Mouse (Mus musculus): Measurements from ENCODE around the gene Gm9049. TPM values are rescaled to one million over a fixed set of nuclear protein-coding genes. Genes with fewer than 3 reads are reported as not detected.
"Not testable (repeated sequence)": the region's sequence is repeated elsewhere in the genome, so short reads cannot be mapped to it uniquely, and the experiment has no call there.

Gene Gm9049
- not detected in 2 replicates for polyA plus RNA-seq (2014; fragmentation: Nextera tagmentation; extraction: Ambion mirVana)

DNA sequence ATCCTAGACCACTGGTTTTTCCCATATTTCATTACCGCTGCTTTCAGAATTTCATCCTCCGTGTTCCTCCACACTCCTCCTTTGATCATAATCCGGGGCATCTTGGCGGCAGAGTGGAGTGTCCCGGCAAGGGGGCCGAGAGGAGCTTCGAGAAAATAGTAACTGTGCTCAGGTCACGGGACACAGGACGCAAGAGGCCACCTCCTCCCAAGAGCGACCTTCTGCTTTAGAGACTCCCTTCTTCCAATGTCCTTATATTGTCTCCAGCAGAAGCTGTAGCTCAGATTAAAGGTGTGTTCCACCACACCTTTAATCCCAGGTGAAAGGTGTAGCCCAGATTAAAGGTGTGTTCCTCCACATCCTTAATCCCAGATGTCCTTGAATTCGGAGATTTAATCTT, at the start of gene Gm9049:
Gene Gm9049, minus strand, starts transcription at position 101 of the 400 bp plus-strand sequence.
- not testable (repeated sequence) for H3K9me3 ChIP-seq (ENCODE audit: control insufficient read depth, low read length); ATAC-seq (ENCODE audit: insufficient number of reproducible peaks, low FRiP score, low TSS enrichment, low read depth); H3K27ac ChIP-seq (replicated peaks; ENCODE audit: low read depth, low read length); DNase-seq (ENCODE audit: low spot score); H3K27me3 ChIP-seq (ENCODE audit: control insufficient read depth, insufficient read depth, low read length); H3K4me2 ChIP-seq (ENCODE audit: low read depth, severe bottlenecking); H3K4me3 ChIP-seq (ENCODE audit: low read depth, low read length); H3K9ac ChIP-seq (ENCODE audit: low read length); H3K4me1 ChIP-seq (ENCODE audit: control insufficient read depth, insufficient read depth, low read length); H3K36me3 ChIP-seq (ENCODE audit: control insufficient read depth, insufficient read depth, low read length)
- WGBS = 88% methylated on average over 1 of the region's 11 CpGs

DNA sequence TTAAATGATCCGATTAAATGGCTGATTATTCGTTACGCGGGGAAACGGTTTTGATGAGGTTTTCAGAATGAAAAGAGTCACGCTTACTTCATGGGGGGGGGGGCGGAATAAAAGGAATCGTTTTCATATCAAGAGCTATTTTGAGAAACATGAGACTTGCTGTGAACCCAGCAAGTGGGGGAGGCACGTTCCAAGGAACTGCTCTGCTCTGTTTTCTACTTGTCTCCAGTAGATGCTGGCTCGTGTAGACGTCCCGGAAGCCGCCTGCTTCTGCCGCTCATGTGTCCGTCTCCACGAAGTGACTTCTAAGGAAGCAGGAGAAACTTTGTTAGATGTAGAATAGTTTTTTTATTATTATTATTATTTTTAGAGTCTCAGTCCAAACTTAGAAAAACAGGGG, 46.0 kb upstream of the Gm9049 start:
- ATAC-seq (ENCODE audit: insufficient number of reproducible peaks, low FRiP score, low TSS enrichment, low read depth) = no peak

DNA sequence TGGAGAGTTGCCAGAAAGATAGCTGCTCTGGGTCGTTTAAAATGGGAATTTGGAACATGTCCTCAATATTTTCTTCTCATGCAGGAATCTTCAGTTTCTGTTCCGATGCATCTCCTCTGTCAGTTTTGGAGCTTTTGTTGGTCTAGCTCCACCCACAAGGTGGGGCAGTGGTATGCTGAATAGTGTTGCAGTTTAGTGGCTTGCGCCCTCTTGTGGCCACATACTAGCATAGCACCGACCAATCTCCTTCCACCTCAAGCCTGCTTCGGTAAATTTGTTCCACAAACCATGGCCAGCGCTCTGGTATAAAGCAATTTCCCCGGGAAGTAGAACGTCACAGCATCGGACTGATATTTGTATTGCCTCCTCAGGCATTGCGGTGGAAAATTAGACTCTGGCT, 16.5 kb upstream of the Gm9049 start:
- ATAC-seq (ENCODE audit: insufficient number of reproducible peaks, low FRiP score, low TSS enrichment, low read depth) = peak; percentile 75; the same call in 1 of the 2 replicates
- H3K4me3 ChIP-seq (ENCODE audit: low read depth, low read length) = no peak overlapping the region

More for the DNA sequence above, 46.0 kb upstream of the Gm9049 start:
- H3K4me3 ChIP-seq (ENCODE audit: low read depth, low read length) = no peak overlapping the region
- H3K9ac ChIP-seq (ENCODE audit: low read length) = no peak overlapping the region
- H3K27ac ChIP-seq (replicated peaks; ENCODE audit: low read depth, low read length) = no peak overlapping the region
- no peaks in the 10 kb centered on the region for H3K9me3 ChIP-seq (ENCODE audit: control insufficient read depth, low read length)
- DNase-seq (ENCODE audit: low spot score) = no peak
- H3K4me1 ChIP-seq (ENCODE audit: control insufficient read depth, insufficient read depth, low read length) = no peaks in the 10 kb centered on the region
- H3K4me2 ChIP-seq (ENCODE audit: low read depth, severe bottlenecking) = no peak overlapping the region
- no peaks in the 10 kb centered on the region for H3K36me3 ChIP-seq (ENCODE audit: control insufficient read depth, insufficient read depth, low read length)
- no peaks in the 10 kb centered on the region for H3K27me3 ChIP-seq (ENCODE audit: control insufficient read depth, insufficient read depth, low read length)
- 91% methylated on average over 16 of the region's 16 CpGs for WGBS

DNA sequence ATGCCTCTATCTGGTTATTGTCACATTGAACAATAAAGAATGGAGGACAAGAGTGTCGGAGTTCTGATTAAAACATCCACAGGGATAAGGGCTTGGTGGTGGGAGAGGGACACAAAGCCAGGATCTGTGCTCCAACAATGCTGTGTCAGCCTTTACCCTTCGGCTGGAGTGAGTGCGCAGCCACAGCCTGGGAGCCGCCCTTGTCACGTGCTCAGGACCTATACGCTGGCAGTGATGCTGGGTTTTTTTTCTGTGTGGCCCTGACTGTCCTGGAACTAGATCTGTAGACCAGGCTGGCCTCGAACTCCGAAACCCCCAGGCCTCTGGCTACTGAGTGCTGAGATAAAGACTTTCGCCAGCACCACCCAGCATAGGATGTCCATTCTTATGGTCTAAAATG, 15.6 kb upstream of the Gm9049 start:
- ATAC-seq (ENCODE audit: insufficient number of reproducible peaks, low FRiP score, low TSS enrichment, low read depth) (no peak), DNase-seq (ENCODE audit: low spot score) (no peak)
- Histone ChIP-seq H3K27ac (replicated peaks; ENCODE audit: low read depth, low read length) (no peak overlapping the region), H3K27me3 (ENCODE audit: control insufficient read depth, insufficient read depth, low read length) (no peaks in the 10 kb centered on the region), H3K4me3 (ENCODE audit: low read depth, low read length) (no peak overlapping the region), H3K9me3 (ENCODE audit: control insufficient read depth, low read length) (no peaks in the 10 kb centered on the region), H3K9ac (ENCODE audit: low read length) (no peak overlapping the region), H3K4me2 (ENCODE audit: low read depth, severe bottlenecking) (no peak overlapping the region), H3K4me1 (ENCODE audit: control insufficient read depth, insufficient read depth, low read length) (no peaks in the 10 kb centered on the region), H3K36me3 (ENCODE audit: control insufficient read depth, insufficient read depth, low read length) (no peaks in the 10 kb centered on the region)
- 88% methylated on average over 9 of the region's 9 CpGs for WGBS

More for the DNA sequence above, 16.5 kb upstream of the Gm9049 start:
- 9% methylated on average over 10 of the region's 10 CpGs for WGBS
- Histone ChIP-seq H3K27me3 (ENCODE audit: control insufficient read depth, insufficient read depth, low read length) (no peaks in the 10 kb centered on the region), H3K36me3 (ENCODE audit: control insufficient read depth, insufficient read depth, low read length) (no peaks in the 10 kb centered on the region), H3K4me1 (ENCODE audit: control insufficient read depth, insufficient read depth, low read length) (no peaks in the 10 kb centered on the region), H3K4me2 (ENCODE audit: low read depth, severe bottlenecking) (no peak overlapping the region), H3K9me3 (ENCODE audit: control insufficient read depth, low read length) (no peaks in the 10 kb centered on the region), H3K9ac (ENCODE audit: low read length) (no peak overlapping the region), H3K27ac (replicated peaks; ENCODE audit: low read depth, low read length) (no peak overlapping the region)
- peak; percentile 89 for DNase-seq (ENCODE audit: low spot score)

DNA sequence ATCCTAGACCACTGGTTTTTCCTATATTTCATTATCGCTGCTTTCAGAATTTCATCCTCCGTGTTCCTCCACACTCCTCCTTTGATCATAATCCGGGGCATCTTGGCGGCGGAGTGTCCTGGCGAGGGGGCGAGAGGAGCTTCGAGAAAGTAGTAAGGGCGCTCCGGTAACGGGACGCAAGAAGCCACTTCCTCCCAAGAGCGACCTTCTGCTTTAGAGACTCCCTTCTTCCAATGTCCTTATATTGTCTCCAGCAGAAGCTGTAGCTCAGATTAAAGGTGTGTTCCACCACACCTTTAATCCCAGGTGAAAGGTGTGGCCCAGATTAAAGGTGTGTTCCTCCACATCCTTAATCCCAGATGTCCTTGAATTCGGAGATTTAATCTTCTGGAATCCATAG, 5.3 kb downstream of the Gm9049 start, which contains the start of gene Gm9048:
Gene Gm9048, minus strand, starts transcription at position 101 of the 400 bp plus-strand sequence.
- not testable (repeated sequence) for H3K27ac ChIP-seq (replicated peaks; ENCODE audit: low read depth, low read length); H3K9ac ChIP-seq (ENCODE audit: low read length); H3K27me3 ChIP-seq (ENCODE audit: control insufficient read depth, insufficient read depth, low read length); H3K36me3 ChIP-seq (ENCODE audit: control insufficient read depth, insufficient read depth, low read length); DNase-seq (ENCODE audit: low spot score); H3K9me3 ChIP-seq (ENCODE audit: control insufficient read depth, low read length); H3K4me3 ChIP-seq (ENCODE audit: low read depth, low read length); ATAC-seq (ENCODE audit: insufficient number of reproducible peaks, low FRiP score, low TSS enrichment, low read depth); H3K4me2 ChIP-seq (ENCODE audit: low read depth, severe bottlenecking); H3K4me1 ChIP-seq (ENCODE audit: control insufficient read depth, insufficient read depth, low read length)
- no CpG with 5 or more reads among the region's 14 CpGs for WGBS

DNA sequence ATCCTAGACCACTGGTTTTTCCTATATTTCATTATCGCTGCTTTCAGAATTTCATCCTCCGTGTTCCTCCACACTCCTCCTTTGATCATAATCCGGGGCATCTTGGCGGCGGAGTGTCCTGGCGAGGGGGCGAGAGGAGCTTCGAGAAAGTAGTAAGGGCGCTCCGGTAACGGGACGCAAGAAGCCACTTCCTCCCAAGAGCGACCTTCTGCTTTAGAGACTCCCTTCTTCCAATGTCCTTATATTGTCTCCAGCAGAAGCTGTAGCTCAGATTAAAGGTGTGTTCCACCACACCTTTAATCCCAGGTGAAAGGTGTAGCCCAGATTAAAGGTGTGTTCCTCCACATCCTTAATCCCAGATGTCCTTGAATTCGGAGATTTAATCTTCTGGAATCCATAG, 10.8 kb downstream of the Gm9049 start, which contains the start of gene Gm9046:
Gene Gm9046, minus strand, starts transcription at position 101 of the 400 bp plus-strand sequence.
- not testable (repeated sequence) for H3K9me3 ChIP-seq (ENCODE audit: control insufficient read depth, low read length); H3K9ac ChIP-seq (ENCODE audit: low read length); H3K4me1 ChIP-seq (ENCODE audit: control insufficient read depth, insufficient read depth, low read length); H3K36me3 ChIP-seq (ENCODE audit: control insufficient read depth, insufficient read depth, low read length); H3K4me2 ChIP-seq (ENCODE audit: low read depth, severe bottlenecking); ATAC-seq (ENCODE audit: insufficient number of reproducible peaks, low FRiP score, low TSS enrichment, low read depth); H3K4me3 ChIP-seq (ENCODE audit: low read depth, low read length); H3K27me3 ChIP-seq (ENCODE audit: control insufficient read depth, insufficient read depth, low read length); H3K27ac ChIP-seq (replicated peaks; ENCODE audit: low read depth, low read length); DNase-seq (ENCODE audit: low spot score)
- WGBS = no CpG with 5 or more reads among the region's 14 CpGs

DNA sequence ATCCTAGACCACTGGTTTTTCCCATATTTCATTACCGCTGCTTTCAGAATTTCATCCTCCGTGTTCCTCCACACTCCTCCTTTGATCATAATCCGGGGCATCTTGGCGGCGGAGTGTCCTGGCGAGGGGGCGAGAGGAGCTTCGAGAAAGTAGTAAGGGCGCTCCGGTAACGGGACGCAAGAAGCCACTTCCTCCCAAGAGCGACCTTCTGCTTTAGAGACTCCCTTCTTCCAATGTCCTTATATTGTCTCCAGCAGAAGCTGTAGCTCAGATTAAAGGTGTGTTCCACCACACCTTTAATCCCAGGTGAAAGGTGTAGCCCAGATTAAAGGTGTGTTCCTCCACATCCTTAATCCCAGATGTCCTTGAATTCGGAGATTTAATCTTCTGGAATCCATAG, 16.2 kb downstream of the Gm9049 start, which contains the start of gene Gm9045:
Gene Gm9045, minus strand, starts transcription at position 101 of the 400 bp plus-strand sequence.
- H3K4me2 ChIP-seq (ENCODE audit: low read depth, severe bottlenecking); H3K27me3 ChIP-seq (ENCODE audit: control insufficient read depth, insufficient read depth, low read length); H3K4me1 ChIP-seq (ENCODE audit: control insufficient read depth, insufficient read depth, low read length); DNase-seq (ENCODE audit: low spot score); H3K27ac ChIP-seq (replicated peaks; ENCODE audit: low read depth, low read length); H3K9ac ChIP-seq (ENCODE audit: low read length); H3K4me3 ChIP-seq (ENCODE audit: low read depth, low read length); H3K9me3 ChIP-seq (ENCODE audit: control insufficient read depth, low read length); ATAC-seq (ENCODE audit: insufficient number of reproducible peaks, low FRiP score, low TSS enrichment, low read depth); H3K36me3 ChIP-seq (ENCODE audit: control insufficient read depth, insufficient read depth, low read length): not testable (repeated sequence)
- no CpG with 5 or more reads among the region's 14 CpGs for WGBS

DNA sequence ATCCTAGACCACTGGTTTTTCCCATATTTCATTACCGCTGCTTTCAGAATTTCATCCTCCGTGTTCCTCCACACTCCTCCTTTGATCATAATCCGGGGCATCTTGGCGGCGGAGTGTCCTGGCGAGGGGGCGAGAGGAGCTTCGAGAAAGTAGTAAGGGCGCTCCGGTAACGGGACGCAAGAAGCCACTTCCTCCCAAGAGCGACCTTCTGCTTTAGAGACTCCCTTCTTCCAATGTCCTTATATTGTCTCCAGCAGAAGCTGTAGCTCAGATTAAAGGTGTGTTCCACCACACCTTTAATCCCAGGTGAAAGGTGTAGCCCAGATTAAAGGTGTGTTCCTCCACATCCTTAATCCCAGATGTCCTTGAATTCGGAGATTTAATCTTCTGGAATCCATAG, 21.6 kb downstream of the Gm9049 start, which contains the start of gene Gm9044:
Gene Gm9044, minus strand, starts transcription at position 101 of the 400 bp plus-strand sequence.
- H3K4me3 ChIP-seq (ENCODE audit: low read depth, low read length); H3K36me3 ChIP-seq (ENCODE audit: control insufficient read depth, insufficient read depth, low read length); ATAC-seq (ENCODE audit: insufficient number of reproducible peaks, low FRiP score, low TSS enrichment, low read depth); H3K27ac ChIP-seq (replicated peaks; ENCODE audit: low read depth, low read length); H3K27me3 ChIP-seq (ENCODE audit: control insufficient read depth, insufficient read depth, low read length); H3K9ac ChIP-seq (ENCODE audit: low read length); DNase-seq (ENCODE audit: low spot score); H3K4me1 ChIP-seq (ENCODE audit: control insufficient read depth, insufficient read depth, low read length); H3K4me2 ChIP-seq (ENCODE audit: low read depth, severe bottlenecking); H3K9me3 ChIP-seq (ENCODE audit: control insufficient read depth, low read length): not testable (repeated sequence)
- WGBS = no CpG with 5 or more reads among the region's 14 CpGs

DNA sequence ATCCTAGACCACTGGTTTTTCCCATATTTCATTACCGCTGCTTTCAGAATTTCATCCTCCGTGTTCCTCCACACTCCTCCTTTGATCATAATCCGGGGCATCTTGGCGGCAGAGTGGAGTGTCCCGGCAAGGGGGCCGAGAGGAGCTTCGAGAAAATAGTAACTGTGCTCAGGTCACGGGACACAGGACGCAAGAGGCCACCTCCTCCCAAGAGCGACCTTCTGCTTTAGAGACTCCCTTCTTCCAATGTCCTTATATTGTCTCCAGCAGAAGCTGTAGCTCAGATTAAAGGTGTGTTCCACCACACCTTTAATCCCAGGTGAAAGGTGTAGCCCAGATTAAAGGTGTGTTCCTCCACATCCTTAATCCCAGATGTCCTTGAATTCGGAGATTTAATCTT, 27.0 kb downstream of the Gm9049 start, which contains the start of gene Gm9040:
Gene Gm9040, minus strand, starts transcription at position 101 of the 400 bp plus-strand sequence.
- no CpG with 5 or more reads among the region's 11 CpGs for WGBS
- not testable (repeated sequence) for H3K4me1 ChIP-seq (ENCODE audit: control insufficient read depth, insufficient read depth, low read length); ATAC-seq (ENCODE audit: insufficient number of reproducible peaks, low FRiP score, low TSS enrichment, low read depth); H3K36me3 ChIP-seq (ENCODE audit: control insufficient read depth, insufficient read depth, low read length); DNase-seq (ENCODE audit: low spot score); H3K9ac ChIP-seq (ENCODE audit: low read length); H3K27me3 ChIP-seq (ENCODE audit: control insufficient read depth, insufficient read depth, low read length); H3K4me2 ChIP-seq (ENCODE audit: low read depth, severe bottlenecking); H3K27ac ChIP-seq (replicated peaks; ENCODE audit: low read depth, low read length); H3K4me3 ChIP-seq (ENCODE audit: low read depth, low read length); H3K9me3 ChIP-seq (ENCODE audit: control insufficient read depth, low read length)
